Mouse (Mus musculus) liver, embryonic 11.5 days (tissue): ENCODE data around the gene Rtkn2. TPM values are rescaled to one million over a fixed set of nuclear protein-coding genes. Genes with fewer than 3 reads are reported as not detected.

ENCODE experiments used
- ATAC-seq: fragments of 200-750 bp; cut with Nextera tagmentation; replicated peaks from 2 replicates; pipeline ENCODE4 v1.8.0; 2017; ENCODE audit warnings: moderate number of reproducible peaks, mild to moderate bottlenecking, moderate TSS enrichment, moderate library complexity; ENCODE audit not compliant: low FRiP score
- DNase-seq: peaks from one replicate; pipeline ENCODE4 v3.0.0-alpha.2; 2017; ENCODE audit warnings: low spot score
- H3K27ac ChIP-seq: fragments of 300-500 bp; sonication (generic); 2 replicates; pipeline ENCODE4 v1.5.1; 2014; ENCODE audit warnings: mild to moderate bottlenecking, low read depth, low read length, control low read depth
- H3K27me3 ChIP-seq: fragments of 300-500 bp; sonication (generic); replicated peaks from 2 replicates; pipeline ENCODE4 v1.6.1; 2014; ENCODE audit warnings: low read length, mixed read lengths; ENCODE audit not compliant: control insufficient read depth, insufficient read depth
- H3K36me3 ChIP-seq: fragments of 300-500 bp; sonication (generic); 2 replicates; pipeline ENCODE4 v1.6.1; 2014; ENCODE audit warnings: mild to moderate bottlenecking, low read length, moderate library complexity, mixed read lengths; ENCODE audit not compliant: control insufficient read depth, insufficient read depth
- H3K4me1 ChIP-seq: fragments of 300-500 bp; sonication (generic); replicated peaks from 2 replicates; pipeline ENCODE4 v1.6.1; 2014; ENCODE audit warnings: low read length, mixed read lengths; ENCODE audit not compliant: control insufficient read depth, insufficient read depth
- H3K4me2 ChIP-seq: fragments of 300-500 bp; sonication (generic); 2 replicates; pipeline ENCODE4 v1.6.1; 2014; ENCODE audit warnings: mild to moderate bottlenecking, control low read depth, moderate library complexity
- H3K4me3 ChIP-seq: fragments of 300-500 bp; sonication (generic); 2 replicates; pipeline ENCODE4 v1.5.1; 2014; ENCODE audit warnings: low read depth, low read length, control low read depth
- H3K9ac ChIP-seq: fragments of 300-500 bp; sonication (generic); 2 replicates; pipeline ENCODE4 v1.6.1; 2014; ENCODE audit warnings: low read depth, low read length, control low read depth
- H3K9me3 ChIP-seq: fragments of 300-500 bp; sonication (generic); 2 replicates; pipeline ENCODE4 v1.6.1; 2016; ENCODE audit warnings: low read length, inconsistent platforms, mixed read lengths; ENCODE audit not compliant: control insufficient read depth
- WGBS: fragments of 180-500 bp; shearing (Covaris S2); extraction: QIAGEN DNeasy Blood & Tissue Kit; methylation state at CpG from one replicate; pipeline ENCODE4 v1.1.7; 2014; 5-methylcytosine and 5-hydroxymethylcytosine counted together
- polyA plus RNA-seq: library from polyadenylated mRNA; unstranded; fragments of >200 nt; fragmentation: Nextera tagmentation; extraction: Ambion mirVana; gene quantifications from 2 replicates; pipeline ENCODE4 v1.2.1, GENCODE M21; 2014

Rtkn2 gene
- polyA plus RNA-seq, 1 experiment from 2014 or later, result 4.9 TPM

GRCm38 (mm10) chr10:68104881-68105781, 125.8 kb downstream of the Rtkn2 start:
- no peaks in the 10 kb centered on the region for H3K36me3 ChIP-seq
- no peaks in the 10 kb centered on the region for H3K9me3 ChIP-seq
- ATAC-seq, result no peak
- DNase-seq, result no peak
- H3K27me3 ChIP-seq, result no peaks in the 10 kb centered on the region
- WGBS, result 66% methylated on average over 14 of the region's 14 CpGs
- no peak overlapping the region for H3K4me2 ChIP-seq
- no peak overlapping the region for H3K9ac ChIP-seq
- H3K4me1 ChIP-seq, result no peaks in the 10 kb centered on the region; the same call in 1 of the 2 replicates
- peak overlapping the region; percentile 43; the same call in 1 of the 2 replicates for H3K27ac ChIP-seq
- H3K4me3 ChIP-seq, result no peak overlapping the region

- H3K27me3 ChIP-seq, result no peaks in the 10 kb centered on the region
- no peaks in the 10 kb centered on the region; the same call in 1 of the 2 replicates for H3K4me1 ChIP-seq
- no peak overlapping the region for H3K9ac ChIP-seq
- WGBS, result 75% methylated on average over 9 of the region's 9 CpGs
- no peak overlapping the region for H3K4me3 ChIP-seq
- H3K36me3 ChIP-seq, result no peaks in the 10 kb centered on the region
- no peaks in the 10 kb centered on the region for H3K9me3 ChIP-seq
- ATAC-seq (no peak), DNase-seq (no peak)
- no peak overlapping the region for H3K27ac ChIP-seq
- no peak overlapping the region for H3K4me2 ChIP-seq
Observed at GRCm38 (mm10) chr10:68106351-68106950, 127.1 kb downstream of the Rtkn2 start.

- no peak for ATAC-seq
- Histone ChIP-seq H3K4me2 (no peak overlapping the region), H3K27me3 (no peaks in the 10 kb centered on the region), H3K9me3 (no peaks in the 10 kb centered on the region), H3K4me3 (no peak overlapping the region), H3K27ac (no peak overlapping the region), H3K36me3 (no peaks in the 10 kb centered on the region), H3K9ac (no peak overlapping the region), H3K4me1 (no peaks in the 10 kb centered on the region; the same call in 1 of the 2 replicates)
- no peak for DNase-seq
- 79% methylated on average over 6 of the region's 6 CpGs for WGBS
Observed at GRCm38 (mm10) chr10:68107716-68108115, 128.3 kb downstream of the Rtkn2 start.

Other genes starting within 250 kb of the Rtkn2 start
- gene Zfp365, start 66.9 kb upstream of the Rtkn2 start, polyA plus RNA-seq, result 0.21 and 0.31 TPM in 2 replicates